Mouse (Mus musculus) testis, adult 2 months (tissue): ENCODE measurements around the gene Dok4.

Source experiments
- CTCF ChIP-seq: fragments of 200-500 bp; IDR thresholded peaks from 2 replicates; pipeline ENCODE4 v1.5.1; 2012; ENCODE audit warnings: low read depth, mild to moderate bottlenecking, inconsistent platforms, low read length, moderate library complexity; ENCODE audit not compliant: control insufficient read depth, insufficient read depth, insufficient replicate concordance
- POLR2A ChIP-seq: fragments of 200-500 bp; IDR thresholded peaks from 2 replicates; pipeline ENCODE4 v1.6.1; 2012; ENCODE audit warnings: low read depth, mild to moderate bottlenecking, inconsistent platforms, low read length, moderate library complexity; ENCODE audit not compliant: control insufficient read depth

DNA sequence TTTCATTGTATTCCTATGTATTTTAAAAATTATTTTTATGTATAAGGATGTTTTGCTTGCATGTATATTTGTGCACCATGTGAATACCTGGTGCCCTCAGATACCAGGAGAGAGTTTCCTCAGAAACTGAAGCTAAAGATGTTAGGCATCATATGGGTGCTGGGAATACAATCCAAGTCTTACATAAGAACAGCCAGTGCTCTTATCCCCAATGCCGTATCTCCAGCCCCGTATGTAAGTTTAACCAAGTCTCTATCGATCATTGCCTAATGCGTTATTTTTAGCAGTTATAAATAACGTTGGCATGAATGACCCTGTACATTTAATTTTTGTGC lies 19.2 kb downstream of the Dok4 start:
- TF ChIP-seq CTCF (no peak), POLR2A (no peak)
